Mouse (Mus musculus): Measurements from ENCODE around the gene D430041D05Rik. TPM values are rescaled to one million over a fixed set of nuclear protein-coding genes. Genes with fewer than 3 reads are reported as not detected.
A peak's percentile ranks its signal among the peaks of the same experiment; 100 is the strongest.

The D430041D05Rik gene
- polyA plus RNA-seq, 1 experiment from 2014 or later: 0.97 TPM

GRCm38 (mm10) chr2:104188859-104189258 lies 222.0 kb downstream of the D430041D05Rik start:
- 81% methylated on average over 2 of the region's 2 CpGs for WGBS
- H3K4me1 ChIP-seq (ENCODE audit: control insufficient read depth, insufficient read depth, low read length): no peaks in the 10 kb centered on the region
- no peak overlapping the region for H3K9ac ChIP-seq (ENCODE audit: low read length)
- H3K4me3 ChIP-seq (ENCODE audit: low read depth, low read length): no peak overlapping the region
- ATAC-seq (ENCODE audit: insufficient number of reproducible peaks, low FRiP score, low TSS enrichment, low read depth): no peak
- no peak overlapping the region for H3K4me2 ChIP-seq (ENCODE audit: low read depth, severe bottlenecking)
- H3K27ac ChIP-seq (replicated peaks; ENCODE audit: low read depth, low read length): no peak overlapping the region
- DNase-seq (ENCODE audit: low spot score): no peak
- no peaks in the 10 kb centered on the region for H3K9me3 ChIP-seq (ENCODE audit: control insufficient read depth, low read length)
- no peaks in the 10 kb centered on the region for H3K36me3 ChIP-seq (ENCODE audit: control insufficient read depth, insufficient read depth, low read length)
- no peaks in the 10 kb centered on the region for H3K27me3 ChIP-seq (ENCODE audit: control insufficient read depth, insufficient read depth, low read length)

GRCm38 (mm10) chr2:104187073-104187472 lies 223.7 kb downstream of the D430041D05Rik start:
- no peak for DNase-seq (ENCODE audit: low spot score)

GRCm38 (mm10) chr2:104185616-104186015 lies 225.2 kb downstream of the D430041D05Rik start:
- H3K9ac ChIP-seq (ENCODE audit: low read length): no peak overlapping the region
- no peak for ATAC-seq (ENCODE audit: insufficient number of reproducible peaks, low FRiP score, low TSS enrichment, low read depth)
- no peaks in the 10 kb centered on the region for H3K9me3 ChIP-seq (ENCODE audit: control insufficient read depth, low read length)
- no peaks in the 10 kb centered on the region for H3K36me3 ChIP-seq (ENCODE audit: control insufficient read depth, insufficient read depth, low read length)
- no peak overlapping the region for H3K4me3 ChIP-seq (ENCODE audit: low read depth, low read length)
- no peaks in the 10 kb centered on the region for H3K4me1 ChIP-seq (ENCODE audit: control insufficient read depth, insufficient read depth, low read length)
- no peak for DNase-seq (ENCODE audit: low spot score)
- H3K4me2 ChIP-seq (ENCODE audit: low read depth, severe bottlenecking): no peak overlapping the region
- H3K27me3 ChIP-seq (ENCODE audit: control insufficient read depth, insufficient read depth, low read length): no peaks in the 10 kb centered on the region
- WGBS: 88% methylated on average over 5 of the region's 5 CpGs
- no peak overlapping the region for H3K27ac ChIP-seq (replicated peaks; ENCODE audit: low read depth, low read length)

More at GRCm38 (mm10) chr2:104187073-104187472, 223.7 kb downstream of the D430041D05Rik start:
- no peaks in the 10 kb centered on the region for H3K36me3 ChIP-seq (ENCODE audit: control insufficient read depth, insufficient read depth, low read length)
- no peaks in the 10 kb centered on the region for H3K27me3 ChIP-seq (ENCODE audit: control insufficient read depth, insufficient read depth, low read length)
- no peaks in the 10 kb centered on the region for H3K9me3 ChIP-seq (ENCODE audit: control insufficient read depth, low read length)
- no peak overlapping the region for H3K4me3 ChIP-seq (ENCODE audit: low read depth, low read length)
- no peak for ATAC-seq (ENCODE audit: insufficient number of reproducible peaks, low FRiP score, low TSS enrichment, low read depth)
- no peak overlapping the region for H3K27ac ChIP-seq (replicated peaks; ENCODE audit: low read depth, low read length)
- H3K4me1 ChIP-seq (ENCODE audit: control insufficient read depth, insufficient read depth, low read length): no peaks in the 10 kb centered on the region
- H3K4me2 ChIP-seq (ENCODE audit: low read depth, severe bottlenecking): no peak overlapping the region
- H3K9ac ChIP-seq (ENCODE audit: low read length): no peak overlapping the region
- WGBS: 50% methylated on average over 3 of the region's 3 CpGs

- H3K9ac ChIP-seq (ENCODE audit: low read length): no peak overlapping the region
- no peaks in the 10 kb centered on the region for H3K36me3 ChIP-seq (ENCODE audit: control insufficient read depth, insufficient read depth, low read length)
- H3K27ac ChIP-seq (replicated peaks; ENCODE audit: low read depth, low read length): no peak overlapping the region
- WGBS: 60% methylated on average over 4 of the region's 4 CpGs
- H3K27me3 ChIP-seq (ENCODE audit: control insufficient read depth, insufficient read depth, low read length): no peaks in the 10 kb centered on the region
- ATAC-seq (ENCODE audit: insufficient number of reproducible peaks, low FRiP score, low TSS enrichment, low read depth) (no peak), DNase-seq (ENCODE audit: low spot score) (no peak)
- H3K4me3 ChIP-seq (ENCODE audit: low read depth, low read length): no peak overlapping the region
- no peaks in the 10 kb centered on the region for H3K4me1 ChIP-seq (ENCODE audit: control insufficient read depth, insufficient read depth, low read length)
- H3K4me2 ChIP-seq (ENCODE audit: low read depth, severe bottlenecking): no peak overlapping the region
- no peaks in the 10 kb centered on the region for H3K9me3 ChIP-seq (ENCODE audit: control insufficient read depth, low read length)
Measured at GRCm38 (mm10) chr2:104184296-104184695, 226.5 kb downstream of the D430041D05Rik start.

GRCm38 (mm10) chr2:104183246-104183845 lies 227.5 kb downstream of the D430041D05Rik start:
- no peak for ATAC-seq (ENCODE audit: insufficient number of reproducible peaks, low FRiP score, low TSS enrichment, low read depth)
- WGBS: 59% methylated on average over 5 of the region's 5 CpGs
- no peak overlapping the region for H3K9ac ChIP-seq (ENCODE audit: low read length)
- no peak overlapping the region for H3K4me3 ChIP-seq (ENCODE audit: low read depth, low read length)
- H3K27ac ChIP-seq (replicated peaks; ENCODE audit: low read depth, low read length): no peak overlapping the region
- DNase-seq (ENCODE audit: low spot score): no peak
- H3K4me1 ChIP-seq (ENCODE audit: control insufficient read depth, insufficient read depth, low read length): no peaks in the 10 kb centered on the region
- H3K27me3 ChIP-seq (ENCODE audit: control insufficient read depth, insufficient read depth, low read length): no peaks in the 10 kb centered on the region
- H3K9me3 ChIP-seq (ENCODE audit: control insufficient read depth, low read length): no peaks in the 10 kb centered on the region
- no peak overlapping the region for H3K4me2 ChIP-seq (ENCODE audit: low read depth, severe bottlenecking)
- no peaks in the 10 kb centered on the region for H3K36me3 ChIP-seq (ENCODE audit: control insufficient read depth, insufficient read depth, low read length)

GRCm38 (mm10) chr2:104179636-104180035 lies 231.2 kb downstream of the D430041D05Rik start:
- 0 out of 2 replicates have a peak, but pooled peaks cover 4% of the 10 kb centered on the region for H3K4me1 ChIP-seq (ENCODE audit: control insufficient read depth, insufficient read depth, low read length)
- no peaks in the 10 kb centered on the region for H3K36me3 ChIP-seq (ENCODE audit: control insufficient read depth, insufficient read depth, low read length)
- H3K27ac ChIP-seq (replicated peaks; ENCODE audit: low read depth, low read length): no peak overlapping the region
- WGBS: 86% methylated on average over 8 of the region's 8 CpGs
- H3K4me2 ChIP-seq (ENCODE audit: low read depth, severe bottlenecking): no peak overlapping the region
- H3K4me3 ChIP-seq (ENCODE audit: low read depth, low read length): no peak overlapping the region
- no peaks in the 10 kb centered on the region for H3K27me3 ChIP-seq (ENCODE audit: control insufficient read depth, insufficient read depth, low read length)
- H3K9ac ChIP-seq (ENCODE audit: low read length): no peak overlapping the region
- ATAC-seq (ENCODE audit: insufficient number of reproducible peaks, low FRiP score, low TSS enrichment, low read depth): no peak
- H3K9me3 ChIP-seq (ENCODE audit: control insufficient read depth, low read length): no peaks in the 10 kb centered on the region
- no peak for DNase-seq (ENCODE audit: low spot score)

- no peak overlapping the region for H3K4me2 ChIP-seq (ENCODE audit: low read depth, severe bottlenecking)
- 86% methylated on average over 4 of the region's 4 CpGs for WGBS
- ATAC-seq (ENCODE audit: insufficient number of reproducible peaks, low FRiP score, low TSS enrichment, low read depth): no peak
- H3K4me3 ChIP-seq (ENCODE audit: low read depth, low read length): no peak overlapping the region
- no peak overlapping the region for H3K27ac ChIP-seq (replicated peaks; ENCODE audit: low read depth, low read length)
- 0 out of 2 replicates have a peak, but pooled peaks cover 4% of the 10 kb centered on the region for H3K4me1 ChIP-seq (ENCODE audit: control insufficient read depth, insufficient read depth, low read length)
- H3K36me3 ChIP-seq (ENCODE audit: control insufficient read depth, insufficient read depth, low read length): no peaks in the 10 kb centered on the region
- H3K9me3 ChIP-seq (ENCODE audit: control insufficient read depth, low read length): no peaks in the 10 kb centered on the region
- no peak for DNase-seq (ENCODE audit: low spot score)
- H3K27me3 ChIP-seq (ENCODE audit: control insufficient read depth, insufficient read depth, low read length): no peaks in the 10 kb centered on the region
- no peak overlapping the region for H3K9ac ChIP-seq (ENCODE audit: low read length)
Measured at GRCm38 (mm10) chr2:104178251-104178650, 232.6 kb downstream of the D430041D05Rik start.

GRCm38 (mm10) chr2:104176979-104177704 lies 233.7 kb downstream of the D430041D05Rik start:
- H3K9ac ChIP-seq (ENCODE audit: low read length): no peak overlapping the region
- WGBS: 44% methylated on average over 13 of the region's 13 CpGs
- no peak overlapping the region for H3K4me2 ChIP-seq (ENCODE audit: low read depth, severe bottlenecking)
- no peaks in the 10 kb centered on the region for H3K27me3 ChIP-seq (ENCODE audit: control insufficient read depth, insufficient read depth, low read length)
- H3K36me3 ChIP-seq (ENCODE audit: control insufficient read depth, insufficient read depth, low read length): no peaks in the 10 kb centered on the region
- ATAC-seq (ENCODE audit: insufficient number of reproducible peaks, low FRiP score, low TSS enrichment, low read depth) (no peak), DNase-seq (ENCODE audit: low spot score) (peak; percentile 41)
- no peak overlapping the region for H3K27ac ChIP-seq (replicated peaks; ENCODE audit: low read depth, low read length)
- H3K4me3 ChIP-seq (ENCODE audit: low read depth, low read length): no peak overlapping the region
- 0 out of 2 replicates have a peak, but pooled peaks cover 4% of the 10 kb centered on the region for H3K4me1 ChIP-seq (ENCODE audit: control insufficient read depth, insufficient read depth, low read length)
- H3K9me3 ChIP-seq (ENCODE audit: control insufficient read depth, low read length): no peaks in the 10 kb centered on the region
